Mouse (Mus musculus): ENCODE measurements at regions not wholly inside any gene's neighbourhood (a gene's known extent, or its start where the extent isn't known, plus 50 kb on each side); places are given as distances from the start of the nearest gene placed in this dataset.

GRCm38 (mm10) chr12:32488578-32488892, 110.0 kb downstream of the Ccdc71l start:
- TF ChIP-seq CTCF (IDR thresholded peaks at IDR 0.05; ENCODE audit: low read depth, low read length) (no peak), POLR2A (IDR thresholded peaks at IDR 0.05; ENCODE audit: extremely low read depth, insufficient read depth, low read length) (no peak)

Data from liver, adult 2 months (tissue).